Mouse (Mus musculus): ENCODE measurements around the gene Sox6. TPM values are rescaled to one million over a fixed set of nuclear protein-coding genes. Genes with fewer than 3 reads are reported as not detected.
A peak's percentile ranks its signal among the peaks of the same experiment; 100 is the strongest.

The Sox6 gene
- total RNA-seq, 2 experiments from 2014 or later, result 21.1 to 26.5 TPM

DNA sequence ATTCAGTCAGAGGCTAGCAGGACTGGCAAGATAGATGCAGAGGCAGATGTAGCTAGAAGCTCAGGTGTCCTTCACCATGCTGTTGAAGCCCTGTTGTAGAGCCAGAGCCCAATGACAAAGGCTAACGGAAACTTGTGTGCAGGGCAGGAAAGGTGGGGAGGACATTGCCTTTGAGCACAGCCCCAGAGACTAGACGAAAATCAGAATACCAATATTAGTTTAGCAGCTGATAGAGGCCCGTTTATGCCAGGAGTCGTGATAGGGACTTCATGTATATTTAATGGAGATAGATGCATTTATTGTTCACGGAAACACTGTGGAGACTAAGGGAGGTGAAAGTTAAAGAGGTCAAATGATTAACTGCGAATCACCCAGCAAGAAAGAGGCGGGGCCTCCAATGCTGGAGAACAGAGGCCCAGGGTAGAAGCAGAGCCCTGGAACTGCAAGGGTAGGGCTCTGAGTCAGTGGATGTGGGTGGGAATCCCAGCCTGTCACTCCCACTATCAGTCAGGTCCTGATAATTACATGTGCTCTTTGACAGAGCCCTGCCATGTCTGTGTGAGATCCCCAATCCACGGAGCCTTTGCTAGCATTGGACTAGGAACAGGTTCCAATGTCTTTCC, 590.1 kb downstream of the Sox6 start:
- DNase-seq (ENCODE audit: low spot score in 2 of 2), result no peak

- DNase-seq (ENCODE audit: low spot score in 2 of 2), result peak in 1 of 2 experiments; percentile 8
These were observed 591.5 kb downstream of the Sox6 start for GRCm38 (mm10) chr7:115447091-115447490.

DNA sequence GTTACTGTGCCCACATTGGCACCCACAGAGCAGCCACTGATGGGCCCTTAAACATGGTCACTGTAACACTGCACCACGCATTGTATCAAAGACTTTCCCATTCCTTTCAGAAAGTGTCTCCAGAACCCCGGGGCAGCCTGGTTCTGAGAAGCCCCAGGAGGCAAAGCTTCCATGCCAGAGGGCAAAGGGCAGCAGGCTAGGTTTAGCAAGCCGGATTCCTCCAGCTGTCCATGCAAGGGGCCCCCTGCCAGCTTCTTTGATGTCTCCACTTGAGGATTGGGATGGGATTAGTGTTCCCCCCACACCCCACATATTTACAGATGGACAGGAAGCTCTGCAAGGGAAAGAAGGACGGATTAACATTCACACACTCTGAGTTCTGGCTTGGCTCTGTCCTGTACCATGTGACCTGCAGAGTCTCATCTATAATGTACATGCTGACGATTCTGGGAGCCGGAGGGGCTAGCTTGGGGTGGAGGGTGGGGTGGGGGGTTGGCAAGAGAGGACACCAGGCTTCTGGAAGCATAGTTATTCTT, 592.0 kb downstream of the Sox6 start:
- no peak for DNase-seq (ENCODE audit: low spot score in 2 of 2)

- DNase-seq (ENCODE audit: low spot score in 2 of 2), result peak; percentile 26 to 37
These were observed 612.2 kb downstream of the Sox6 start for GRCm38 (mm10) chr7:115426161-115426982.

DNA sequence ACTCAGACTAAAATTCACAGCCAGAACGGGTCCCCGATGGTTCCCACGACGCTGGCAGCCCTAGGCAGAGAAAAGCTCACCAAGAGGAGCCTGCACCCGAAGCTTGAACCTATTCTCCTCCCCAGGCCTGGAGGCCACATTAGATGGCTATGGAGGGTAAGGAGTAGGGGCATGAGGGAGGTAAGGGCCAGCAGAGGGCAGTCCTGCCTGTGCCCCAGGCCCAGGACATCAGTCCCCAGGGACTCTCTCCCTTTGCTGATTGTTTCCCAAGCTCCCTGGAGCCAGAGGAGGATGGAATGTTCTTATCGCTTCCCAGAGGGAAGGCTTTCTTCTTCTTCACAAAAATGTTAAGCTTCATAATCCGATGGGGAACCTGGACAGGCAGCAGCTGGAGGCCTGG, 615.8 kb downstream of the Sox6 start:
- no peak for DNase-seq (ENCODE audit: low spot score in 2 of 2)

GRCm38 (mm10) chr7:115420960-115421359, 617.6 kb downstream of the Sox6 start:
- DNase-seq (ENCODE audit: low spot score in 2 of 2), result peak; percentile 6 to 21

Other genes with a start within 250 kb of the Sox6 start
- gene 1110004F10Rik, start 601 bp upstream of the Sox6 start, total RNA-seq (2021), result 100 to 1,000 TPM; 102 to 104 TPM
- 1 to 10 TPM; 3.1 to 3.3 TPM for gene Gm4353, start 45.8 kb upstream of the Sox6 start, total RNA-seq (2021)

Data from layer of hippocampus, adult 18-20 months (tissue).